Mouse (Mus musculus): Measurements from ENCODE around the gene Cebpz.

Cebpz gene

GRCm38 (mm10) chr17:78936466-78937228 is at the start of gene Cebpz, which contains the start of gene Ndufaf7:
TSS of gene Cebpz (minus strand) at chr17:78937066.
TSS of gene Ndufaf7 (plus strand) at chr17:78937136.
- no peak for DNase-seq (ENCODE audit: extremely low read depth, low read depth, low spot score)

GRCm38 (mm10) chr17:78983736-78984135 is 46.9 kb upstream of the Cebpz start:
- no peak for DNase-seq (ENCODE audit: extremely low read depth, low read depth, low spot score)

GRCm38 (mm10) chr17:78983166-78983565 is 46.3 kb upstream of the Cebpz start:
- DNase-seq (ENCODE audit: extremely low read depth, low read depth, low spot score): no peak

- no peak for DNase-seq (ENCODE audit: extremely low read depth, low read depth, low spot score)
Observed at GRCm38 (mm10) chr17:78968500-78968899, 31.6 kb upstream of the Cebpz start.

GRCm38 (mm10) chr17:78966092-78966883 is 29.4 kb upstream of the Cebpz start:
- DNase-seq (ENCODE audit: extremely low read depth, low read depth, low spot score): no peak

GRCm38 (mm10) chr17:78964387-78964786 is 27.5 kb upstream of the Cebpz start:
- no peak for DNase-seq (ENCODE audit: extremely low read depth, low read depth, low spot score)

GRCm38 (mm10) chr17:78959473-78959872 is 22.6 kb upstream of the Cebpz start:
- no peak for DNase-seq (ENCODE audit: extremely low read depth, low read depth, low spot score)

GRCm38 (mm10) chr17:78953240-78953639 is 16.4 kb upstream of the Cebpz start:
- no peak for DNase-seq (ENCODE audit: extremely low read depth, low read depth, low spot score)

- no peak for DNase-seq (ENCODE audit: extremely low read depth, low read depth, low spot score)
Observed at GRCm38 (mm10) chr17:78952070-78952469, 15.2 kb upstream of the Cebpz start.

- DNase-seq (ENCODE audit: extremely low read depth, low read depth, low spot score): no peak
Observed at GRCm38 (mm10) chr17:78951225-78951624, 14.4 kb upstream of the Cebpz start.

GRCm38 (mm10) chr17:78942579-78942978 is 5.7 kb upstream of the Cebpz start:
- no peak for DNase-seq (ENCODE audit: extremely low read depth, low read depth, low spot score)

GRCm38 (mm10) chr17:78938927-78939326 is 2.1 kb upstream of the Cebpz start:
- no peak for DNase-seq (ENCODE audit: extremely low read depth, low read depth, low spot score)

GRCm38 (mm10) chr17:78937229-78937853 is 475 bp upstream of the Cebpz start:
- DNase-seq (ENCODE audit: extremely low read depth, low read depth, low spot score): no peak

GRCm38 (mm10) chr17:78935857-78936256 is 1.0 kb downstream of the Cebpz start:
- no peak for DNase-seq (ENCODE audit: extremely low read depth, low read depth, low spot score)

- no peak for DNase-seq (ENCODE audit: extremely low read depth, low read depth, low spot score)
Observed at GRCm38 (mm10) chr17:78917696-78918095, 19.2 kb downstream of the Cebpz start.

- no peak for DNase-seq (ENCODE audit: extremely low read depth, low read depth, low spot score)
Observed at GRCm38 (mm10) chr17:78916899-78917298, 20.0 kb downstream of the Cebpz start.

- DNase-seq (ENCODE audit: extremely low read depth, low read depth, low spot score): no peak
Observed at GRCm38 (mm10) chr17:78916369-78916813, 20.5 kb downstream of the Cebpz start, which contains the start of gene Cebpzos. TSS of gene Cebpzos (plus strand) at chr17:78916500.

- no peak for DNase-seq (ENCODE audit: extremely low read depth, low read depth, low spot score)
Observed at GRCm38 (mm10) chr17:78915772-78916171, 21.1 kb downstream of the Cebpz start.

- DNase-seq (ENCODE audit: extremely low read depth, low read depth, low spot score): no peak
Observed at GRCm38 (mm10) chr17:78913921-78914320, 22.9 kb downstream of the Cebpz start.

GRCm38 (mm10) chr17:78912861-78913281 is 24.0 kb downstream of the Cebpz start:
- DNase-seq (ENCODE audit: extremely low read depth, low read depth, low spot score): no peak

- DNase-seq (ENCODE audit: extremely low read depth, low read depth, low spot score): no peak
Observed at GRCm38 (mm10) chr17:78909374-78909773, 27.5 kb downstream of the Cebpz start.
